Mouse (Mus musculus): ENCODE results near the gene Gnao1.

DNA sequence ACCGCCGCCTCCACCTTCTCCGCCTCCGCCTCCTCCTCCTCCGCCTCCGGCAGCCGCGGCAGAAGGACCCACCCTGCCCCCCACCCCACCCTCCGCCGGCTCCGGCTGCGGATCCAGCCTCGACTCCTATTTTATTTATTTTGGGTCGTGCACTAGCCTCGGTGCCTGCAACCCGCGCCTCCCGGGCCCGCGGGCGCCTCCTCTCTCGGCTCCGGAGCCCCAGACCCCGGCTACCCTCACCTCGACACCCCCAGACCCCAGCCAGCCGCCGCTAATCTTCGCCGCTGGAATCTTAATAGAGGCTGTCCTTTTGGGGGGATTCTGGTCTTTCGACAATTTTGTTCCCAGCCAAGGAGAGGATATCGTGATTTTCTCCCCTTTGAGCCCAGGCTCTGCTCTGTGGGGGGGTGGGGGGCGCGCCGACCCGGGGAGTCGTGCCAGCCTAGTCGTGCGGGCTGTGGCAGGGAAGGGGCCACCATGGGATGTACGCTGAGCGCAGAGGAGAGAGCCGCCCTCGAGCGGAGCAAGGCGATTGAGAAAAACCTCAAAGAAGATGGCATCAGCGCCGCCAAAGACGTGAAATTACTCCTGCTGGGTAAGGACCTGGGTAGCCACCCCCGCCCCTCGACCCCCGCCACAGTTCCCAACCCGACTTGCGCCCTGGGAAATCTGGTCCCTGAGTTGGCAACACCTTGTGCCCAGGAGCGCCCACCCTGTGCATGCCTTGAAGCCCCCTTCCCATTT is 1.3 kb downstream of the Gnao1 start:
- TF ChIP-seq POLR2A (IDR thresholded peaks at IDR 0.05; ENCODE audit: extremely low read depth, insufficient read depth, low read length) (no peak), CTCF (IDR thresholded peaks at IDR 0.05; ENCODE audit: extremely low read depth, insufficient read depth, low read length) (no peak)

Measured in cortical plate, adult 2 months (tissue).